Mouse (Mus musculus) embryonic fibroblast, embryonic 13.5 days (primary cell): ENCODE results near the gene Sptb.

Experiments used
- CTCF ChIP-seq: IDR thresholded peaks from 2 replicates; pipeline ENCODE4 v1.5.1; 2011; ENCODE audit warnings: mild to moderate bottlenecking, control low read depth, low read length, moderate library complexity, borderline replicate concordance; ENCODE audit not compliant: insufficient read depth
- POLR2A ChIP-seq: IDR thresholded peaks from 2 replicates; pipeline ENCODE4 v1.6.1; 2011; ENCODE audit warnings: low read depth, mild to moderate bottlenecking, control low read depth, low read length, moderate library complexity

DNA sequence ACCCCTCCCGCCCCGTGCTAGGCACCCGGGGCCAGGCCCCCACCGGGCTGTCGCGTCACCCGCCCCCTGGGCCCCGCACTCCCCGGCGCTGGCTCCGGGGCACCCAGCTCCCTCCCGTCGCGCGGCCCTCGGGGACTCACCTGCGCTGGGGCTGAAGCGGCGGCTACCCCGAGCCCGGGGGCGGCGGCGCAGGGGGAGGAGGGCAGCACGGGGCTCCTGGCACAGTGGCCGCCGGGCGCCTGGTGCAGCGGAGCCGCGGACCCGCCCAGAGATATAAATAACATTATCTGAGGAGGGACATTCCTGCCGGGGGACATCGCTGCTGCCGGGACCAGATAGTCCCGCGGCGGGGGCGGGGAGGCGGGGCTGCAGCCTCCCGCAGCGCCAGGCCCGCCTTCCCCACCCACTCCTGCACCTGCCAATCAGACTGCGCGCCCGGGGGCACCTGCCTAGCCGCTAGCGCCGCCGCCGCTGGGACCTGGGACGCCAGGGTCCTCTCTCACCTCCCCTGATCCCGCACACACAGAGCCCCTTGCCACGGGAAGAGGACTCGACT lies 474 bp downstream of the Sptb start:
- TF ChIP-seq CTCF, result no peak
- no peak for TF ChIP-seq POLR2A
